Mouse (Mus musculus) heart, embryonic 10.5 days (tissue): ENCODE data around the gene Dohh. TPM values are rescaled to one million over a fixed set of nuclear protein-coding genes. Genes with fewer than 3 reads are reported as not detected.

Experiments
- DNase-seq: peaks from one replicate; pipeline ENCODE4 v3.0.0-alpha.2; 2017; ENCODE audit warnings: low spot score
- H3K27ac ChIP-seq: fragments of 300-500 bp; sonication (generic); 2 replicates; pipeline ENCODE4 v1.5.1; 2016; ENCODE audit warnings: mild to moderate bottlenecking
- H3K27me3 ChIP-seq: fragments of 300-500 bp; sonication (generic); 2 replicates; pipeline ENCODE4 v1.6.1; 2016; ENCODE audit warnings: mild to moderate bottlenecking; ENCODE audit not compliant: poor library complexity, insufficient read depth, severe bottlenecking
- H3K36me3 ChIP-seq: fragments of 300-500 bp; sonication (generic); 2 replicates; pipeline ENCODE4 v1.6.1; 2016; ENCODE audit warnings: mild to moderate bottlenecking, moderate library complexity
- H3K4me1 ChIP-seq: fragments of 300-500 bp; sonication (generic); 2 replicates; pipeline ENCODE4 v1.6.1; 2016; ENCODE audit warnings: mild to moderate bottlenecking
- H3K4me3 ChIP-seq: fragments of 300-500 bp; sonication (generic); 2 replicates; pipeline ENCODE4 v1.5.1; 2016; ENCODE audit warnings: mild to moderate bottlenecking, moderate library complexity
- H3K9me3 ChIP-seq: fragments of 300-500 bp; sonication (generic); 2 replicates; pipeline ENCODE4 v1.6.1; 2016; ENCODE audit warnings: mild to moderate bottlenecking, moderate library complexity
- WGBS: fragments of 180-500 bp; shearing (Covaris S2); methylation state at CpG from one replicate; pipeline ENCODE4 v1.1.7; 2016; 5-methylcytosine and 5-hydroxymethylcytosine counted together
- polyA plus RNA-seq: library from polyadenylated mRNA; unstranded; fragments of >200 nt; fragmentation: Nextera tagmentation; extraction: Ambion mirVana; gene quantifications from 2 replicates; pipeline ENCODE4 v1.2.1, GENCODE M21; 2016

Gene Dohh
- polyA plus RNA-seq, 1 experiment from 2014 or later = 105 TPM

DNA sequence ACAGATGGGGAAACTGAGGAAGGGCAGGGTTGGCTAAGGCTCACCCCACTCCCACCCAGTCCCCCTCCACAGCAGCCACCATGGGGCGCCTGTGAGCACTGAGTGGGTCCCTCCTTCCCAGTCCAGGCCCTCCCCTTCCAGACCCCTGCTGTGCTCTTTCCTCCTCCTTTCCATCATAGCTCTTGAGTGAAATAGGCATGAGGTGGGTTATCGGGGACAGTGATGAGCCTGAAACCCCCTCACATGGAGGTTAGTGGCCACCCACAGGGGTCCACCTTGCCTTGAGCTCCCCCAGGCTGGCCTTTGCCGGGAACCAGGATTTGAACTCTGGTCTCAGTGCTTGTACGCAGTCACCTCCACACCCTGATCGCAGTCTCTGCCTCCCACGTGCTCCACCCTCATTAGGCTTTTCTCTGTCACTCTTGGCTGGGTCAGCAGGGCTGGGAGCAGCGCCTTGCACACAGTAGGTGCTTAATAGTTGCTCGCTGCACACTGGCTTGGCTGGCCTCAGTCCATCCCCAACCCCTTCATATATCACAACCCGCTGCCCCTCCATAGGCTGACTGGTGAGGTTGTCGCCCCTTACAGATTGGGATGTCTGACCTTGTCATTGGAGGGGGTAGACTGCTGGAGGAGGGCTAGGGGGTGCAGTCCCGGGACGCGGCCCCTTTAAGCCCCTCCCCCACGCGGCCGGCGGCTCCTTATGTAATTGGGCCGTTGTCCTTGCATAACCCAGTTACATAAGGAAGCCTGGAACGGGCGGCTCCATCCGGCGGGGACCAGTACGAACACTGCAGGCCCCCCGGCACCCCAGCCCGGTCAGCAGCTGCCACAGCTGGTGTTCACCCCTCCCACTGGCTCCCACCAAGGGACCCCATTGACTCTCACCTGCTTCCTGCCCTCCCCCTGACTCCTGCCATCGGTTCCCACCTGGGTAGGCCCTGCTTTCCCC lies 29.4 kb downstream of the Dohh start:
- no peaks in the 10 kb centered on the region for H3K36me3 ChIP-seq
- peak overlapping the region; percentile 86 for H3K27ac ChIP-seq
- DNase-seq = no peak
- peak overlapping the region; percentile 39 for H3K4me3 ChIP-seq
- H3K9me3 ChIP-seq = no peaks in the 10 kb centered on the region
- peaks cover 17% of the 10 kb centered on the region for H3K27me3 ChIP-seq
- 28% methylated on average over 26 of the region's 26 CpGs for WGBS
- H3K4me1 ChIP-seq = peaks cover 100% of the 10 kb centered on the region

DNA sequence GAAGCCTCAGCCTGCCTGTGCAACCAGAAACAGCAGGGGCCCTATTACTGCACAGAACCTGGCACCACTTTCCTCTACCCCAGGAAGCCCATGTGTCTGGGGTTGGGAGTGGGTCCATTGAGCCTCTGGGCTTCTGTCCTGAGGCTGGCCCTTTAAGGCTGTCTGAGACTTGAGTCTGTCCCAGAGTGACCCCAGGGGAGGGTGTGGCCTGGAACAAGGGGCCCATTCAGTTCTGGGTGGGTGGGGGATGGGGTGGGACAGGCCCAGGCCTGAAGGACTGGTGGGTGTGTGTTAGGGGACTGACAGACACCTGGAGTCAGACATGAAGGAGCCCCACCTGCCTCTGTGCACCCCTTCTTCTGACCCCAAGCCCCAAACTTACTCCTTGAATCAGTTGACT lies 30.5 kb downstream of the Dohh start:
- peak overlapping the region; percentile 86 for H3K27ac ChIP-seq
- H3K27me3 ChIP-seq = peaks cover 21% of the 10 kb centered on the region
- H3K4me1 ChIP-seq = peaks cover 97% of the 10 kb centered on the region
- H3K4me3 ChIP-seq = no peak overlapping the region
- peaks cover 1% of the 10 kb centered on the region; the same call in 1 of the 2 replicates for H3K36me3 ChIP-seq
- no peak for DNase-seq
- H3K9me3 ChIP-seq = no peaks in the 10 kb centered on the region

DNA sequence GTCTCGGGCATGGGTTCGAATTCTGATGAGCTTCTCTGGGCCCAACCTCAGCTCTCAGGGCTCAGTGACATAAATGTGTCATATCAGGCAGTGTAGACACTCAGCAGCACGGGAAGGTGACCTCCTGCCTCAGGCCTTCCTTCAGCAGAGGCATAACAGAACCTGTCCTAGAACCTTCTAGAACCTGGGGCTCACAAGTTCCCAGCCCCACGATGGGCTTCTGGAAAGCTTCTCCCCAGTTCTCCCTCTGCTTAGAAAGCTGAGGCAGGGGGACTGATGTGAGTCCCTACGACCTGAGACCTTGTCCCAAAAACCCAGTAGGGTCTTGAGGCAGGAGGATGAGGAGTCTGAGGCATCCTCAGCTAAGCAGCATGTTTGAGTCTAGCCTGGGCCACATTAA lies 30.9 kb downstream of the Dohh start:
- peak overlapping the region; percentile 86 for H3K27ac ChIP-seq
- WGBS = 76% methylated on average over 5 of the region's 5 CpGs
- no peak overlapping the region for H3K4me3 ChIP-seq

DNA sequence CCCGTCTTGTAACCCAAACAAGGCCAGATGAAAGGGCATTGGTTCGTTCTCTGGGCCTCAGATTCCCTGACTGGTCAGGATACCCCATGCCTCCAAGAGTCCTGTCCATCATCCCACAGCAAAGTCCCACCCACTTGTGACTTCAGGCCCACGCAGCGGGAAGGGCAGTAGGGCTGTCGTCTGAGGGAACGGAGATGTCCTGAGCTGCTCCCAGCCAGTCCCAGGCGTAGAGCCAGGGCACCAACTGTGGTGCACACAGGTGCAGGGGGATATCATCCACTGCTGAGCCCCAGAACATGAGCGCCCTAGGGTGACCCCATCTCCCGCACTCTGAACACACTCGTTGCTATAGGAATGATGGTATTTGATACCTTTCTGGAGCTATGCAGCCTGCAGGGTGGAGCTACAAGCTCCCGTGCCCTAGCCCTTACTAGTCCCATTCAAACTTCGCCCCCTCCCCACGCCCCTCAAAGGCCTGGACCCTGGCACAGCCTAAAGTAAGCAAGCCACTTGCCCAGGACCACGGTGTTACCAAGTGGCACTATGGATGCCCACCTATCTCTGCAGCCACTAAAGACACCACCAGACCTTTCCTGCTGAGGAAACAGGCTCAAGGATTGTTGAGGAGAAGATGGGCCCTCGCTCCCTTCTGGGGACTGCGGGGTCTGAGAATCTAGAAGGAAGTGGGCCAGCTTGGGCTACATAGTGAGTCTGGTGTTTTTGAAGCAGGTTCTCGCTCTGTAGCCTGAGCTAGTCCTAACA lies 31.5 kb downstream of the Dohh start:
- 63% methylated on average over 17 of the region's 17 CpGs for WGBS
- Histone ChIP-seq H3K27me3 (peaks cover 31% of the 10 kb centered on the region), H3K36me3 (peaks cover 9% of the 10 kb centered on the region; the same call in 1 of the 2 replicates), H3K4me1 (peaks cover 94% of the 10 kb centered on the region), H3K27ac (peak overlapping the region; percentile 86; the same call in 1 of the 2 replicates), H3K9me3 (no peaks in the 10 kb centered on the region), H3K4me3 (no peak overlapping the region)
- DNase-seq = no peak

More for the DNA sequence above, 30.9 kb downstream of the Dohh start:
- peaks cover 96% of the 10 kb centered on the region for H3K4me1 ChIP-seq
- H3K27me3 ChIP-seq = peaks cover 25% of the 10 kb centered on the region
- H3K36me3 ChIP-seq = peaks cover 6% of the 10 kb centered on the region; the same call in 1 of the 2 replicates
- H3K9me3 ChIP-seq = no peaks in the 10 kb centered on the region
- DNase-seq = no peak

DNA sequence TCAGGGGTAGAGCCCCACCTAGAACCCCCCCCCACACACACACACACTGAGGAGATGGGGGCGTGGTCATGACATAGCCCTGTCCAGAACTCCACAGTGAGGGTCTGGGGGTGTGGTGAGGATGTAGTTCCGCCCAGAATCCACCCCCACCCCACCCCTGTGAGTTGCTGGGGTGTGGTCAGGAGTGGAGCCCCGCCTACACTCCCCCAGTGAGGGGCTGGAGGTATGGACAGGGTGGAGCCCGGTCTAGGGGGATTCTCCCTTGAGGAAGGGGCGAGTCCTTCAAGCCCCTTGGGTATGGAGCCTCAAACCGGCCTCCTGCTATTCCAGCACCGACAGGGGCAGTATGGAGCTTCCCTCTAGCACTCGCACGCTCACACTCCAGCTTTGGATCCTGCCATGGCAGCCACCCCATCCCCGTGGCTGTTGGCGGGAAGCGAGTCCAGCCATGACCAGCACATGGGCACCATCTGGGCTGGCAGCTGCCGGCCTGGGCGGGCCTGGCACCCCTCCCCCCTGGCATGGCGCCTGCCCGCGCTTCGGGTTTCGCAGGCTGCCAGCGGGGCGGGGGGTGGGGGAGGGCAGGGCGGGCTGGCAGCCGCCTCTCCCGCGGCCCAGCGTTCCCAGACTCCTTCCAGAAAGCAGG lies 32.5 kb downstream of the Dohh start:
- peaks cover 41% of the 10 kb centered on the region for H3K27me3 ChIP-seq
- H3K27ac ChIP-seq = peak overlapping the region; percentile 86
- H3K4me1 ChIP-seq = peaks cover 84% of the 10 kb centered on the region
- H3K4me3 ChIP-seq = peak overlapping the region; percentile 61
- H3K36me3 ChIP-seq = peaks cover 9% of the 10 kb centered on the region; the same call in 1 of the 2 replicates
- H3K9me3 ChIP-seq = no peaks in the 10 kb centered on the region
- WGBS = 2% methylated on average over 23 of the region's 26 CpGs
- peak; percentile 89 for DNase-seq

DNA sequence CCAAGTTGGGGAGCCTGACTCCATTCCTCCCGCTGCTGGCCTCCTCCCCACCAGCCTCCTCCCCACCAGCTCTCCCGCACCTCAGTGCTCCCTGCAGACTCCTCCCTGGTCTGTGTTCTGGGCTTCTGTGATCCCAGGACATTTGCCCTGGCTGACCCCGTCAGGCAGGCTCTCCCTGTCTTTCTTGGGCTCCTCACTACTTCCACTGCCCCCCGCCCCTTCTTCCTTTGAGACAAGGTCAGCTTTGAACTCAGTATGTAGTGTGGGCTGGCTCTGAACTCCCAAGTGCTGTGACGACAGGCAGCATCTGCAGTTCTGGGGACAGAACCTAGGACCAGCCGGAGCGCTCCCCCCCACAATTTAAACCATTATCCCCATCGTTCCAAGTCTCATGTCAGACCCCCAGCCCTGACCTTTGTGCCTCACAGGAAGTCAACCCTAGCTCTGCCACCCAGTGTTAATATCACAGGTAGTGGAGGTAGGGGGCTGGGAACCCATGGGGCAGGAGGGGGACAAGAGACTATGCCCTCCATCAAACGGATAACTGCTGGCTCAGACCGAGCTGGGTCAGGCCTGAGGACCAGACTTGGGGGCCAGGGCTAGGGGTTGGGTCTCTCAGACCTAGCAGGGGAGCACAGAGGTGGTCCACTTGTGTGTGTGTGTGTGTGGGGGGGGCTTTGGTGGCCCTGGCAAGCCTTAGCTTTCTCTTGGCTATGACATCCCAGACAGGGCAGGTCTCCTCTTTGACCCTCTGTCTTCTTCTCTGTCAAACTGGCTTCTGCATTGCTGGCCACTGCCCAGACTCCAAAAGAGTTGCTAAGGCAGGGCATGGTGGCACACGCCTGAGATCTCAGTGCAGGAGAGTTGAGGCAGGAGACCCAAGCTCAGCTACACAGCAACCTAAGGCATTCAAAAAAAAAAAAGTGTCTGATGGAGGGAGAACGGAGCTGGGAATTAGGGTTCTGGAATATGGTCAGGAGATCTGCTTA lies 33.3 kb downstream of the Dohh start:
- DNase-seq = no peak
- peaks cover 49% of the 10 kb centered on the region for H3K27me3 ChIP-seq
- 42% methylated on average over 12 of the region's 12 CpGs for WGBS
- peaks cover 9% of the 10 kb centered on the region; the same call in 1 of the 2 replicates for H3K36me3 ChIP-seq
- peak overlapping the region; percentile 61 for H3K4me3 ChIP-seq
- H3K27ac ChIP-seq = peak overlapping the region; percentile 86
- no peaks in the 10 kb centered on the region for H3K9me3 ChIP-seq
- peaks cover 76% of the 10 kb centered on the region for H3K4me1 ChIP-seq

DNA sequence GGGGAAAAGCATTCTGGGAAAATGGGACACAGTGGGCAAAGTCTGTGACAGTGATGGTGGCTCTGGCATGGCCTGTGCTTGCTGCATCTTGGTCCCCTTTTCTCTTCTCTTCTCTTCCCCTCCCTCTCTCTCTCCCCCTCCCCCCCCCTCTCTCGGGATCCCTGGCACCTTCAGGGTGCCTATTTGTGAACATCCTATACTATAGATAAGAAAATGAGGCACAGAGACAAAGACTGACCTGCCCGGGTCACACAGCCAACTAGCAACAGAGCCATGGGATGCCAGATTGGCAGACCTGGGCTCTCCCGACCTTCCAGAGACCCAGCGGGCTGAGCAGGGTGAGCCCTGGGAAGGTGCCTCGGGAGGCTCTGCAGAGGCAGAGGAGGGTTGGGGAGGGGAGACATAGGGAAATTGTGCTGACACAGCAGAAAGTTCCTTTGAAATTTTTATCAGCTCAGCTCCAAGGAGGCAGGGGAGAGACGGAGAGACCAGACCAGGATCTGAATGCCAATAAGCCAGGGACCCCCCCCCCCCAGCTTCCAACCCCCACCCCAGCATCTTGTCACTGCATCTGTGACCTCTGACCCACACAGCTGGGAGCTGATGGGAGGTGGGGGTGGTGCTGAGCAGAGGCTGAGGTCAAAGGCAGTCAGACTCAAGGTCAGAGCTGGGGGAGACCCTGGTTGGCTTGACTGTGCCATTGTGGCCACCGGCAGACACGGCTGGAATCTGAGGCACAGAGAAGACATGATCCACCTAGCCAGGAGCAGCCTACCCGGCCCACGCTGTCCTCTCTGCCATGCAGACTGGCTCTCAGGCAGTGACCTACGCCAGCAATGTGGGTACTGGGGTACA lies 34.2 kb downstream of the Dohh start:
- H3K4me1 ChIP-seq = peaks cover 66% of the 10 kb centered on the region
- no peak for DNase-seq
- peaks cover 9% of the 10 kb centered on the region; the same call in 1 of the 2 replicates for H3K36me3 ChIP-seq
- H3K4me3 ChIP-seq = no peak overlapping the region
- peaks cover 55% of the 10 kb centered on the region for H3K27me3 ChIP-seq
- peak overlapping the region; percentile 39 for H3K27ac ChIP-seq
- 34% methylated on average over 11 of the region's 11 CpGs for WGBS
- H3K9me3 ChIP-seq = no peaks in the 10 kb centered on the region

DNA sequence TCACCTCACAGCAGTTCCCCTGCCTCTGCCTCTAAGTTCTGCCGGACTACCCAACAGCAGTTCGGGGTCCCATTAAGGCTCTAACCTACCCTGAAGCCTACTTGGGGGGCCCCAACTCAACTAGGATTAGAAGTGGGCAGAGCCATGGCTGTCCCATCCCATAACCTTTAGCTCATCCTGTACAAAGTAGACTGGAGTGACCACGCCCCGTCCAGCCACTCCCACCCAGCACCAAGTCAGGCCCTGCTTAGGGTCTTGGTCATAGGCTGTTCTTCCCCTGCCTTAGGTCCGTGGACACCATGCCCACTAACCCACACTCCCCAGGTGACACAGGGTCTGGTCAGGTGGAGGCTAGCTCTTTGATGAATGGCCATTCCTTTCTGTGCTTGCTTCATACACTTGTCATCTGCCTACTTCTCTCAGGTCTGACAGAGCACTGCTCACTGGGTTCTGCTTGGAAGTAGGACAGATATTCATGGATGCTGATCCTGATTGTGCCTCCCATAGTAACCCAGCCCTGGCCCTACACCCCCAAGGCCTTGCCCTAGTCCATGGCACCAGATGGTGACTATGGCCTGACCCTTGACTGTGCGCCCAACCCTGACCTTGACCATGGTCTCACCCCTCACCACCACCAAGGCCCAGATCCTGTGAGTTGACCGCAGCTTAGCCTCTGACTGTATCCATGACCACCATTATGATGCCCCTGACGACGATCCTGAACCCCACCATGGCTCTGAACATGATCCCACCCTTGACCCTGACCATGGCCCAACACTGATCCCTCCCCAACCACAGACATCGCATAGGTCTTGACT lies 35.1 kb downstream of the Dohh start:
- Histone ChIP-seq H3K27ac (no peak overlapping the region; the same call in 1 of the 2 replicates), H3K4me3 (no peak overlapping the region), H3K27me3 (peaks cover 64% of the 10 kb centered on the region), H3K9me3 (no peaks in the 10 kb centered on the region), H3K4me1 (peaks cover 61% of the 10 kb centered on the region), H3K36me3 (peaks cover 9% of the 10 kb centered on the region; the same call in 1 of the 2 replicates)
- no peak for DNase-seq
- WGBS = 89% methylated on average over 10 of the region's 10 CpGs

DNA sequence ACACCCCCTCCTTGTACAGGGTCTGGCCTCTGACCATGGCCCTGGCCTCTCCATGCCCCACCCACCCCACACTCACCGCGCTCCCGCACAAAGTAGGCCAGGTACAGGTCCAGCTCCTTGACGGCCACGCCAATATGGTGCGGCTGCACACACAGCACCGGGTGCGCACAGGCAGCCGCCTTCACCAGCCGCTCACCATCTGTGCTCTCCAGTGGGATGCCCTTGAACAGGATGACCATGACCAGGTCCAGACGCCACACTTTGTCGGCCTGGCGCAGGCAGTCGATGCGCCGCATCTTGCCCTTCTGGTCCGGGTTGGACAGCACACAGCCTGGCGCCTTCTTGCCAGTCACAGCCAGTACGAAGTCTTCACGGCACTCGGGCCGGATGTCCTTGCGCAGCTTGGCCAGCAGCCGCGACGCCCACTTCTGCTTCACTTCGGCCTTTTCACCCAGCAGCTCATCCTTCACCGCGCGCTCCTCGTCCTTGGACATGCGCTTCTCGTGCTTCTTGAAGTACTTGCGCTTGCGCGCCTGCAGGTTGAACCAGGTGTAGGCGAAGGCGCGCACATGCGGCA lies 36.1 kb downstream of the Dohh start:
- H3K4me1 ChIP-seq = peaks cover 61% of the 10 kb centered on the region
- no peak for DNase-seq
- H3K27me3 ChIP-seq = peaks cover 74% of the 10 kb centered on the region
- H3K27ac ChIP-seq = 0 out of 2 replicates have a peak overlapping the region, but pooled peaks have one; percentile 37
- 79% methylated on average over 40 of the region's 40 CpGs for WGBS
- peaks cover 9% of the 10 kb centered on the region; the same call in 1 of the 2 replicates for H3K36me3 ChIP-seq
- H3K9me3 ChIP-seq = no peaks in the 10 kb centered on the region
- H3K4me3 ChIP-seq = no peak overlapping the region

DNA sequence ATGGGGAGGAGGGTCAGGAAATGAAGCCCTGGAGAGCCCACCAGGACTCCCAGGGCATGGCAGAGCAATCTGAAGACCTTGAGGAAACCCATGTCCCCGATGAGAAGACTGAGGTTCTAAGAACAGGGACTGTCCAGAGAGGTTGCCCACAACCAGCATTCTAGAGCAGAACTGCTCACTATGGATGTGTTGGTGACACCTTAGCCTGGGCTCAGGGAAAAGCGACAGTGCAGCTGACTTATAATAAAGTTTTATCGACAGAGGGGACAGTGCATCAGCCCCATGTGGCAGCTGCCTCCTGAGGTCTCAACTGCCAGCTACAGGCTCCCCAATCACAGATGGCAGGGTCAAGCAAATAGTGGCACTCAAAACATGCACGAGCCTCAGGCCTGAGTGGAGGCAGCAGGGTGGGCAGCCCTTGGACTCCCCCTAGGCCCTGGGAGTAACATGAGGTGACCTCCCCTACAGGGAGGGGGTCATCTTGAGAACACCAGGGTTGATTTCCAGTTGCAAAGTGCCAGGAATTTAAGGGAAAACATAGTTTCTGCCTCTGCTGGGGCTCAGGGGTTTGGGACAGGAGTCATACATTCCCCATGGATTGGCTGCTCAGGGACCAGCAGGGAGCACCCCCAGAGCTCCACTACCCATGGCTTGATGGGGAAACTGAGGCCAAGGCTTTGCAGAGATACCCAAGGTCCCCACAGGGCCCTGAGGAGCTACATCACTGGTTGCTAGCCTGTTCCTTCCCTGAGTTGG lies 37.0 kb downstream of the Dohh start:
- H3K36me3 ChIP-seq = peaks cover 9% of the 10 kb centered on the region; the same call in 1 of the 2 replicates
- no peak overlapping the region for H3K27ac ChIP-seq
- 68% methylated on average over 4 of the region's 4 CpGs for WGBS
- peaks cover 83% of the 10 kb centered on the region for H3K27me3 ChIP-seq
- H3K9me3 ChIP-seq = no peaks in the 10 kb centered on the region
- H3K4me3 ChIP-seq = no peak overlapping the region
- DNase-seq = no peak
- peaks cover 61% of the 10 kb centered on the region for H3K4me1 ChIP-seq
